Mouse (Mus musculus) layer of hippocampus, adult 18-20 months (tissue): ENCODE results near the gene Gucy2d. TPM values are rescaled to one million over a fixed set of nuclear protein-coding genes. Genes with fewer than 3 reads are reported as not detected.
A peak's percentile ranks its signal among the peaks of the same experiment; 100 is the strongest.

ENCODE experiments used
- DNase-seq, 2 experiments: peaks; one replicate each; pipeline ENCODE4 v3.0.0; 2022; ENCODE audit warnings: low spot score in 2 of 2
- long read RNA-seq: library from polyadenylated mRNA; stranded (forward); transcript quantifications from one replicate; pipeline ENCODE4 v2.0.0, GENCODE M21; 2021
- total RNA-seq, 2 experiments: library from RNA; stranded (reverse); gene quantifications; 2 replicates each; pipeline ENCODE4 v1.2.3; 2021

Gucy2d gene
- not detected for total RNA-seq
- long read RNA-seq: 0 reads

DNA sequence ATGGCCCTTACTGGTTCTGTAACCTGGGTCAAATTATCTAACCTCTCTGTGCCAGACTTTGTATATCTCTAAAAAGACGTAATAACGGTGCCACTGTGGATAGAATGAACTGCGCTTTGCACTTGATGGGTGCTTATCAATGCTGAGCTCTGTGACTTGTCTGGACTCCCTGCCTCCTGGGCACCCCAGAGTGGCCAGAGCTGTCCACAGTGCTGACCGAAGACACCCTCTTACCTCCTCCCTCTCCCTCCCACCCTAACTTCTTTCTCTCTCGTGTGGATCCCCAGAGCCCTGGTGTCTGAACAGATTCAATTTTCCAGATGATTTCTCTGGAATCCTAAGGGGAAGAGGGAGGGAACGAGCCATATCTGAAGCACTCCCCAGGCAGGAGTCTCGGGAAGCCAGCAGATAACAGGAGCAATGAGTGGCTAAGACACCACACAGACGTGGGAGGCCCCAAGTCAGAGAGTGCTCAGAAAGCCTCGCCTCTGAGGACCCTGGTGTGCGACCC lies at the start of gene Gucy2d:
Gene Gucy2d, plus strand, starts transcription at position 461 of the 511 bp plus-strand sequence.
- DNase-seq: no peak

DNA sequence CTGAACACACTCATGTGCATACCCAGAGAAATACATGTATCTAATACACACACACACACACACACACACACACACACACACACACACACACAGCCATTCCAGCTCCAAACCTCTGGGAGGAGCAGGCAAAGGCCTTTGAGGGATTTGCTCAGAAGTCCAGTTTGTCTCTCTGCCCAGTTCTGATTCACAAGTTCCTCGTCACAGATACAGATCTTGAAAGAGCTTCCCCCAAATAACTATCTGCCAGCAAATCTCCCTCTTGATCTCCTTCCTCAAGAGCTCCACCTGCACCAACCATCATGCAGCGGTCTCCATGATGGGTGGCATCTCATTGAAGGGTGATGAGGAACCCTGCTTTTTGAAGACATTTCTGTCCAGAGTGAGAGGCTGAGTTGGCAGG lies 49.7 kb upstream of the Gucy2d start:
- no peak for DNase-seq

DNA sequence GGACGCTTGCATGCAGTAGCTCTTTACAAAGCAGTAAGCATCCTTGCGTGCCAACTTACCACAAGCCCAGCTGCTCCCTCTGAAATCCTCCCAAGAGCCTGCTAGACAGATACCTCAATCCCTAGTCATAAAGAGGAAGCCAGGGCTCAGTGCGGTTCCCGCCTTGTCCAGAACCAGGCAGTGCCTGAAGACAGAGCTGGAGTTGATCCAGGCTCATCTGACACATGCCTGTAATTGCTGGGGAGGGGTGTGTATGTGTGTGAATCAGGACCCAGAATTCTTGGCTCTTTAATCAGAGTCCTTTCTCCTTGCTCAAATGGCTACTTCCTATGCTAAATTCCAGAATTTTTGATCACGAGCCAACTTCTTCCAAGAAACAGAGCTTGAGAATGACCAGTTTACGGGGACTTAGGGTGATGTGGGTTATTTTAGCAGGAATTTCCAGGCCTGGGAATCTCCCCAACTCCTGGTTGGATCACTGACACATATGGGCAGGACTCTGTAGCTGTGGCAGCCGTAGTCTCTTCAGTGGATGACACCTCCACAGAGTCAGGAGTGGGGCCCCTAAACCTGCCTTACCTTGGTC lies 48.8 kb upstream of the Gucy2d start:
- peak in 1 of 2 experiments; percentile 16 for DNase-seq

DNA sequence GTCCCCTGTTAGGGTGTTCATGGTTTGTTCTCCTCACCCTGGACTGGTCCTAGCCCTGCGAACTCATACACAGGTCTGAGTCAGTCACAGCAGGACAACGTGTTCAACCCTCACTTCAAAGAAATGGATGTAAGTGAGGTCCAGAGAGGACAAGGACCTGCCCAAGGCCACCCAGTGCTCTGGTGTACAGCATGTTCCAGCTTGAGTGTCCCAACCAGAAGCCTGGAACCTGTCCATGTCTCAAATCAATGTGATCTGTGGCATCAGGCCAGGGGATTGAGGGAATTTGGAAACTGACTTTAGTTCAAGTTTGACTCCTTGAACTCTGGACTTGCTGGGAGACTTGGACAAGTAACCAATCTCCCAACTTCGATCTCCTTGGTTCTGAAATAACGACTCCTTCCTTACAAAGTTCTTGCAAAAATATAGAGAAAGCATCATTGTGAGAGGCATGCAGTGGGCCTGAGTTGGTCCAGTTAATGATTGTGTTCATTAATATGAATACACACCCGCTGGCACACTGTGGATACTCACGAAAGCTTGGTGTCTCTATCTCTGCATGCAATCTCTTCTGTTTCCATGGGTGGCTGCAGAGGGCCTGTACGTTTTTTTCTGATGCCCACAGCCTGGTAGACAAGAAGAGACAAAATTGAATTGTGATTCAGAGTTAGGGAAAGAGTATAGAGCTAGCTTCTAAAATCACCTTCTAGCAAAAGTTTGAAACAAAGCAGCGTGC lies 47.6 kb upstream of the Gucy2d start:
- DNase-seq: no peak

DNA sequence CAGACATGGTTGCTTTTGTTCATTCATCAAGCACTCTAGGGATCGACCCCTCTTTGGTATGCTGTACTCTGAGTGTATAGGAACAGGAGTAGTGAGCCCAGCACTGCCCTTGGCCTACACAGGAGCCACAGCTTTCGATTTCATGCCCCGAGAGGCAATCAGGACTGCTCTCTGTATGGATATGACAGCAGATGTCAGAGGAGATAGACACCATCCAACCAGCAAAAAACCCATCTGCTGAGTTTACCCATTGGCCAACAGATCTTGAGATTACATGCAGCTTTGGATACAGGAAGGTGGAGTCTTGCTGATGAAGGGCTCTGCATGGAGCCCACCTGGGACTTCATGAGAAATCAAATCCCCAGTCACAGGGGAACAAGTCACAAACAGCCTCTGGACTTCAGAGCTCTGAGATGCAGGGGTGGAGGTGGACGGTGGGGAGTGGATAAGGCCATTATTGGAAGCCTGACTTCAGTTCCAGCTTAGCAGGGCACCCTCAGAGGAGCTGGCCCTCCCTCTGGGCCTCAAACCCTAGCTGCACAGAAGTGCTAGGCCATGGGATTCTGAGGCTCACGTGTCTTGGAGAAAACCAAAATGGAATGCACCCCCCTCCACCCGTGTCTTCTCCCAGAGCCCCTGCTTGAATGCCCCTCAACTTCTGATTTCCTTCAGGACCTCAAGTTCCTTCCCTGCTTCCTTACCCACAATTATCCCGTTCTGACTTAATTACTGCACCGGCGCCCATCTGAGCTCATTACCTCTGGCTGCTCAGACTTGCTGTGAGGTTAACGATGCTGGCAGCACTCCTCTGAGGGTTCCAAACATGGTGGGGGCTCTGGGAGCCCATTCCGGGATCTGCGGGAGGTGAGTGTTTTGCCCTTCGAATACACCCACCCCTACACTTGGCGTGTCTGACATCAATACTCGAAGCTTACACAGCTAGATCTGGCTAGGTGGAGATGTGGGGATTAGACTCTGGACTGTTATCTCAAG lies 37.3 kb upstream of the Gucy2d start:
- DNase-seq: peak in 1 of 2 experiments; percentile 15

DNA sequence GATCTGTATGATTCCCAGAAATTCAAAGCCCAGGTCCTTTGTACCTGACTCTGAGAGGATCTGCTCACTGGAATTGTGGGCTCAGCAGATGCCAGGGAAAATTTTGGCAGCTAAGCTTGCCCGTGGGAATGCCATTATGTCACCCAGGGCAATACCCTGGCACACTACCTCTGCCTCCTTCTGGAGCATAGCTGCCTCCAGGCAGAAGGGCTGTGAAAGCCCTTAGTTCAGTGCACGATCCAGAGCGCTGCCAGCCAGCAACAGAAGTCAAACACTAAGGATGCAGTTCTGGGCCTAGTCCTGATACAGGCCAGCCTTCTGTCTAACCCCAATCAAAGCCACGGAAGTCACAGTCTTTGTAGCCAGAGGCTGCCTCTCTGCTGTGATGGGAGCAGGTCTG lies 36.2 kb upstream of the Gucy2d start:
- DNase-seq: peak; percentile 9 to 39

DNA sequence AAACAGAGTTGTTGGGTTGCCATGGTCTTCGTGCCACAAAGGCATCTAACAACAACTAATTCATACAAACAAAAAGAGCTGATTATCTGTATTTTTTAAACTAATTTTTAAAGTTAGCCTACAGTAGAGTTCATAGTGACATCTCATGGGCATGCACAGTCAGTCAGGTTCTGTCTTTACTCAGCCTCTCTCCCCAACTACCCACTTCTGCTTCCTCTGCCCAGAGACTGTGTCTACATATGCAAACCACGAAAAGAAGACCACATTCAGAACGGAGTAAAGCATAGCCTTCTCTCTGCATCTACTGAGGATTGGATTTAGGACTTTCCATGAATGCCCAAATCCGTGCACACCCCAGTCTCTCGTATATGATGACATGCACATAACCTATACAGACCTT lies 32.6 kb upstream of the Gucy2d start:
- no peak for DNase-seq

DNA sequence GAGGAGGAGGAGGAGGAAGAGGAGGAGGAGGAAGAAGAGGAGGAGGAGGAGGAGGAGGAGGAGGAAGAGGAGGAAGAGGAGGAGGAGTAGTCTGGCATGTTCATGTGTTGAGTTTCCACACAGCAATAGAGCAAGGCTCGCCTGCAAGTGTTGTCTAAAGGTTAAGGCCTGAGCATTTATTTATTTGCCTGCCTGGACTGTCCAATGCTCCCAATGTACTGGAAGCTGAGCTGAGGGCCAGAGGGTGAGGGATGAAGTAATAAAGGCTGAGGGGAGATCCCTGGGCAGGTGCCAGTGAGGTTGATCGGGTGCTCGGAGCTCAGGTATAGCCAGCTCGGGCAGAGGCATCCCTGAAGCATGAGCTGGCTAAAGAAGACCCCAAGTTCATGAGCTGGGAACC lies 27.1 kb upstream of the Gucy2d start:
- no peak for DNase-seq

DNA sequence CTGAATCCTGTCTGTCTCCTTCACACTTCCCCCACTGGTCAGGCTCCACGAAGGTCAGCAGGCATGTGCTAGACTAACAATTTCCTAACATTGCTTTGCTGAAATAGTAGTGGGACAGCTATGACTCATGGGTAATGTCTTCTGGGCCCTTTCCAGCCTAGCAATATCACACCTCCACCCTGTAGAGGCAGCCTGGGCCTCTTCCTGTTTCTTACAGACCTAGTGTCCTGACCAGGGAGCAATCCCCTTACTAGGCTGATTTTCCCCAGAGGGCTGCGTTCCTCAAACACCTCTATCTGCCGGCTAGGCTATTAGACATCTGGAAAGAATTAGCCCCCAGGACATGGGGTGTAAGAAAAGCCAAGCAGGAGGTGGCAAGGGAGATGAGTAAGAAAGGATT lies 24.7 kb upstream of the Gucy2d start:
- no peak for DNase-seq

DNA sequence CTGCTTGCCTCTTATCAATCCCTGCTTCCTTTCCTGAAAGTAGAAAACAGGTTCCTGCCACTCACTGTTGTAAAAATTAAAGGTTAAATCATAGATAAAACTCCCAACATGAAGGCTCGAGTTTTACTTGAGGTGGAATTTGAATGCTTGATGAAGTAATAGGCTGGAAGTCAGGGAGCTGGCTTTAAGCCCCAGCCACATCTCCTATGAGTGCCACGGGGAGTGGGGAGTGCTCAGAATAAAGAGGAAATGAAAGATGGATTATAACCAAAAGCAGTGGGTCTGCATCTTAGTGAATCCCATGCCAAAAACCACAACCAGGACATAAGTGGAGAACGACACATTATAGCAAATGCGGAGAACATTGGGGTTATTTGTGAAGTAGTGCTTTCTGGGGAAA lies 24.2 kb upstream of the Gucy2d start:
- no peak for DNase-seq

DNA sequence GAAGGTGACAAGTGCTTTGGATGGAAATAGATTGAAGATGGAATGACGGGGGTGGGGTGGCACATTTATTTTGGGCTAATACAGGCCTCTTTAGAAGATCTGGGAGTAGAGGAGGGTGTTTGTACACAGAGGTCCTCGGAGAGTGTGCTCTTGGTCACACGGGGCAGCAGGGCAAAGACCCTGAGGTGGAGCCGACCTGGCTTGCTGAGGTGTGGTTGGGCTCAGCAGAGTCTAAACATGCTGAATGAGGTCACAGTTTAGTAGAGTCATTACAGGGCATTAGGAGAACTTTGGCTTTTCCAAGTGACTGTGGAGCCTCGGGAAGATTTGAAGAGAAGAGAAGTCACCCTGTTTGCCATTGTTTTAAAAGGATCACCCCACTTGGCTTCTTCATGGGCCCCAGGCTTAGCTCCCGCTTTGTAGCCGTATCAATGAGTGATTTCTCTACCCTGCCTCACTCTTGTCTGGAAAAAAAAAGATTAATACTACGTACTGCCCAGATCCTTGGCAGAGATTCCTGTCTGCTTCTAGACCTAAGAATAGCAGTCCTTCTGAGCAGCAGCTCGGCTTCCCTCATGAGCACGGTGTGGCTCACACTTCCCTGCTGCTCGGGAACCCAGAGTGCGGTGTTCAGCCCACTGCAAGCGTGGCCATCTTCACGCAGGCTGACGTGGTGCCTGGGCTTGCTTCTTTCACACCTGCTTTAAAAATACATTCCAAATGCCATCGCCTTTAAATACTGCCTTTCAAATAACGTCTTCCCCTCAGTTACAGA lies 22.0 kb upstream of the Gucy2d start:
- peak; percentile 29 to 38 for DNase-seq

DNA sequence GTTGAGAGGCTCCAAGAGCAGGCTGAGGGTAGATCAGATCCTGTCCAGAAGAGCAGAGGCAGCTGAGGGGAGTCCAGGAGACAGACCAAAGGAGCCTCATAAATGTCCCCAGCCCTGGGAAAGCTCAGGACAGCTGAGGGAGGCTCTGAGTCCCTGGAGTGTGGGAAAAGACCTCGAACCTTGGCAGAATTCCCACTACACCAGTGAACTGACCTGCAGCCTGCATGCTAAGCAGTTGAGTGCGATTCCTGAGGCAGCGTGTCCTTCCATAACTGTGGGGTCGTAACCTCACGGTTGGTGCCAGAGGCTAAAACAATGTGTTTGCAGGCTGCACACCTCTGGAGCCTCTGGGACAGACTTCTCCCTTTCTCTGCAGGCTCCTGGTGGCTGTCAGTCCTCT lies 20.9 kb upstream of the Gucy2d start:
- no peak for DNase-seq

DNA sequence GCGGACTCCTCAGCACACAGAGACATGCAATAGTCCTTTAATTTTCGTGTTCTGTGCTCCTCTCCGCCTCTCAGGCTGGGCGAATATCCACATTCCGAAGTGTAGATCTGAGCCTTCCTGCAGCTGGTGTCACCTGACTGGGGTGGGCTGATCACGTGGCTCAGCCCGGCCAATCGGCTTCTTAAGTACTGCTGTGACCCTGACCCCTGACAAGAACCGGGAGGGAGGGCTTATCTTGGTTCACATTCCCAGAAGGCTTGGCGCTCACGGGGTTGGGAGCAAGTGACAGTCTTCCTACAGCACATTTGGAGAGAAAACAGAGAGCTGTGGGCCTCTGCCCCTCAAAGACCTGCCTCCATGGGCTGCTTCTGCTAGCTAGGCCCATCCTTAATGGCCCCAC lies 16.7 kb upstream of the Gucy2d start:
- DNase-seq: no peak

DNA sequence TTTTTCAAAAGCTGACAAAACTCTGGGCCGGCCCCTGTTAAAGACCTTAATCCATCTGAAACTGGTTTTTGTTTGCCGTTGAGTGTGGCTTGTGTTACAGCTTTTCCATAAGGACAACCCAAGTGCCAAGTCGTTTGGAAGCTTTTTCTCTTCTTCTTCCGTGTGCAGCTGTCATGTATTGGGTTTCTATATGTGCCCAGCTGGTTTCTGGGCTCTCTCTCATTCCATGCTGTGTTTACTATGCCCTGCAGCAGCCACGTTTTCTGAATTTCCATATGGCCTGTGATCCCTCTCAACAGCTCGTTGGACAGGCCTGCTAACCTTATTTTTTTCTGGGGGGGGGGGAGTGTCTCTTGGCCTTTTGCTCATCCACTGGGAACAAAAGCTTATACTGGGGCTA lies 15.8 kb upstream of the Gucy2d start:
- no peak for DNase-seq

DNA sequence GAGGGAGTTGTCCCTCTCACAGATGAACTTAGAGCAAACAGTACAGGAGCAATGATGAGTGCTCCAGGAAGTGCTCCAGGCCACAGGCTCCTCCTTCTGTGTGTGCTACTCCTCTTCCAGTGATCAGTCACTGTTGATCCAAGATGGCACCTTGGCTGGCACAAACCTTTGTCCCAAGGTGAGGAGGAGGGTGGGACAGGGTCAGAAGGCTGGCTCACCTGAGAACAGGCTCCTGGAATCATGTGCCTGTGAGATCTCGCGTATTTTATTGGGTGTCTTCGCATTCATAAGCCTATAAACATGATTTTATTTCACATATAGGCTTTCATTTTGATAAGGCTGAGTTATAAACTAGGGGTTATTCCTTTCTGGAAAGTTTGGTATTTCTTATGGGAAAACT lies 14.7 kb upstream of the Gucy2d start:
- DNase-seq: no peak

DNA sequence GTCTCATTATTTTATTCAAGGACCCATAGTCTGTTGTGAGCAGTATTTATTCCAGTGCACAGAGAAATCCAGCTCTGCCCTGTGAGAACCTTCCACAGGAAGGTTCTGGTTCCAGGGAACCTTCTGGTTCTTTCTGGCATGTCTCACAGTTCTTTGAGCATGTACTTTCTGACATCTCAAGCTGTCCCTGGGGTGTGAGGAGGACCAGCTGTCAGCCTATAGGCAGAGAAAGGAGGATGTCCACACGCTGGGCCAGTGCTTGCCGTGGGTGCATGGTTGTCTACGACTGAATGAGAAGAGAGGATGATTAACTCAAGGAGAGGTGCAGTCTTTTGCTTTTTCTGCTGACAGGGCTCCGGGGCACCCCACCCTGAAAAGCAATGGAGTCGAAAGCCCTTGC lies 13.6 kb upstream of the Gucy2d start:
- no peak for DNase-seq

DNA sequence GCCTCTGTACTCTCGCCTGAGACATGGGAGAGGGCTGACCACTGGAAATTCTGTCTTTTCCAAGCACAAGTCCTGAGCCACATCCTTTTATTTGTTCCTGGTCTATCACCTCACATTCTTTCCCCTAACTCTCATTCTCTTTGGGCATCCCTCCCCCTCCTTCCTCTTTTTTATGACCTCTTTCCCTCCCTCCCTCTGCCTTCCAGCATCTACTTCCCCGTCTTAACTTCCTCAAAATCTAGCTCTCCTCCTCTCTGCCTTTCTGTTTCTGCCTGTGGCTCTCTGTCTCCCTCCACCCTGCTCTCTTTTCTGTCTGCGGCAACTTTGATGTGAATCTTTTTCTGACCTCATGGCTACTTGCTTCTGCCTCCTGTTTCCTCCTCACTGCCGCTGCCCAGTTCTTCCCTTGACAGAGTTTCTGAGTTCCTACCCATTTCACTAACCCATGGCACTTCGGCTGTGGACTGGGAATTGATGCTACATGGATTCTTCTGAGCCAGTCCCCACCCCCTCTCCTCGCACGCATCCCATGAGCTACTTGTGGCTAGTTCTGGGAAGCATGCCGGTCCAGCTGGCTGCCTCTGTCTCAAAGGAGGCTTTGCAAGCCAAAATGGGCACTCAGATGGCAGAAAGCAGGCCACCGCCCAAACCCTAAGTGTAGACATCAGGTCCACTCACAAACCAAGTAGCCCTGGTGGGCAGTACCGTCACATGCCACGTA lies 12.9 kb upstream of the Gucy2d start:
- no peak for DNase-seq

DNA sequence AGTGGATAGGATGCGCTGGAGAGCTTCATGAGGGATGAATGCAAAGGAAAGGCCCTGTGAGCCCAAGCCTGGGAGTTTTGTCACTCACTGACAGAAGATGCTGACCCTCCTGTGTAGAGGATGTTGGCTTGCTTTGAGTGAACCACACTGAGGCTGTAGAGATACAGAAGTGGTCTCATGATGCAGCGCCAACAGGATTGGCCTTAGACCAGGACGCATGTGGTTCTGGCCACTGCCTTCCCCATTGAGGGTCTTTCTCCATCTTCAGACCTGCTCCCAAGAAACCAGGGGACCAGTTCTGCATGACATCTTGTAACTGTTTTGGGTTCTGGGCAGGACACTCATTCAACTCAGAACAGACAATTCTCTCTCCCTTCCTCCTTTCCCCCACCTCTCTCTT lies 10.6 kb upstream of the Gucy2d start:
- DNase-seq: no peak

DNA sequence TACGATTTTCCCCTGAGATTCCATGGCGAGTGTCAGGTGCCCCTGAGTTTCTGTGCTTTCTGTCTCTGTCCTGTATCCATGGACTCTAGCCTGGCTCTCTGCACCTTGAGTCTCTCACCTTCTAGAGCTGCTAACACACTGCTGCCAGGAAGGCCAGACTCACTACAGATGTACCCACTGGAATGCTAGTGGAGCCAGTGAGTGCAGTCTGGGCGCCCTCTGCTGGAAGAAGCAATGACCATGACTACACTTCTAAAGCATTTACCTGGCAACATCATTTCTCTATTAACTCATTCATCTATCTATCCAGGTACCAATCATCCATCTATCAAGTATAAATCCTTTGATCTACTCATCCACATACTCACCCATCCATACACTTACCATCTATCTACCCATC lies 9.4 kb upstream of the Gucy2d start:
- DNase-seq: peak; percentile 20 to 72

DNA sequence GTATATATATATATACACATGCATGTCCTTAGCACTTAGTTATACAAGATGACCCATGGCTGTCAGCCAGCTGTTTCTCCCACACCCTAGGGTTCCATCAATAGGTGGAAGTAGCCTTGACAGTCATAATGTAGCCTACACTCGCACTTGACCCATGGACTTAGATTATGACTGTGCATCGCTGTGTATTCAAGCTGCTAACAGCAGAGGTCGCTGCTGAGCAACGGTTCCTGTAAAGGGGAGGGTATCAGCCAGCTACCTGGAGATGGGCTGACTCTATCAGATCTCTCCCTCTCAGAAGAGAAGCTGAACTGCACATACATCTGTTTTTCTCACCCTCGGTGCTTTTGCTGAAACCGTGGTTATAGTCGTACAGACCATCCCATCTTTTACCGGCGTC lies 2.6 kb upstream of the Gucy2d start:
- DNase-seq: peak in 1 of 2 experiments; percentile 17
